Mouse (Mus musculus) stomach, postnatal 0 days (tissue): ENCODE measurements at regions not wholly inside any gene's neighbourhood (a gene's known extent, or its start where the extent isn't known, plus 50 kb on each side); places are given as distances from the start of the nearest gene placed in this dataset.

Source experiments
- ATAC-seq: fragments of 200-750 bp; cut with Nextera tagmentation; 2 replicates; pipeline ENCODE4 v1.8.0; 2017; ENCODE audit not compliant: low FRiP score, low TSS enrichment
- DNase-seq: peaks from one replicate; pipeline ENCODE4 v3.0.0-alpha.2; 2016; ENCODE audit warnings: low spot score
- H3K27ac ChIP-seq: fragments of 300-500 bp; sonication (generic); replicated peaks from 2 replicates; pipeline ENCODE4 v1.5.1; 2014; ENCODE audit warnings: mild to moderate bottlenecking, control low read depth
- H3K27me3 ChIP-seq: fragments of 300-500 bp; sonication (generic); 2 replicates; pipeline ENCODE4 v1.6.1; 2014; ENCODE audit warnings: low read length; ENCODE audit not compliant: control insufficient read depth, insufficient read depth
- H3K36me3 ChIP-seq: fragments of 300-500 bp; sonication (generic); 2 replicates; pipeline ENCODE4 v1.6.1; 2014; ENCODE audit warnings: low read length, mixed read lengths; ENCODE audit not compliant: control insufficient read depth, insufficient read depth
- H3K4me1 ChIP-seq: fragments of 300-500 bp; sonication (generic); replicated peaks from 2 replicates; pipeline ENCODE4 v1.6.1; 2014; ENCODE audit warnings: antibody characterized with exemption; ENCODE audit not compliant: control insufficient read depth, insufficient read depth
- H3K4me2 ChIP-seq: fragments of 300-500 bp; sonication (generic); replicated peaks from 2 replicates; pipeline ENCODE4 v1.6.1; 2014; ENCODE audit warnings: low read depth, mild to moderate bottlenecking, control low read depth, moderate library complexity
- H3K4me3 ChIP-seq: fragments of 300-500 bp; sonication (generic); 2 replicates; pipeline ENCODE4 v1.5.1; 2014; ENCODE audit warnings: low read depth, low read length, control low read depth
- H3K9ac ChIP-seq: fragments of 300-500 bp; sonication (generic); 2 replicates; pipeline ENCODE4 v1.6.1; 2014; ENCODE audit warnings: mild to moderate bottlenecking, low read length, control low read depth, mixed read lengths
- H3K9me3 ChIP-seq: fragments of 300-500 bp; sonication (generic); 2 replicates; pipeline ENCODE4 v1.6.1; 2016; ENCODE audit warnings: low read length; ENCODE audit not compliant: control insufficient read depth
- CTCF ChIP-seq: IDR thresholded peaks from 2 replicates; pipeline ENCODE4 v1.5.1; 2016; ENCODE audit warnings: antibody characterized with exemption, low read depth, mild to moderate bottlenecking, moderate library complexity
- EP300 ChIP-seq: optimal IDR thresholded peaks from 2 replicates; pipeline ENCODE3; 2016; ENCODE audit warnings: antibody characterized with exemption
- WGBS: fragments of 180-500 bp; shearing (Covaris S2); extraction: QIAGEN DNeasy Blood & Tissue Kit; methylation state at CpG from one replicate; pipeline ENCODE4 v1.1.7; 2014; 5-methylcytosine and 5-hydroxymethylcytosine counted together

GRCm38 (mm10) chr14:15672292-15672691 lies 233.5 kb upstream of the Lrrc3b start:
- no peak for TF ChIP-seq EP300
- no peak for TF ChIP-seq CTCF
- Histone ChIP-seq H3K9me3 (no peaks in the 10 kb centered on the region), H3K9ac (no peak overlapping the region), H3K36me3 (no peaks in the 10 kb centered on the region), H3K4me2 (no peak overlapping the region), H3K4me1 (no peaks in the 10 kb centered on the region), H3K4me3 (no peak overlapping the region), H3K27ac (no peak overlapping the region), H3K27me3 (no peaks in the 10 kb centered on the region)
- ATAC-seq (no peak), DNase-seq (no peak)

- ATAC-seq: no peak
- no peak overlapping the region for H3K4me2 ChIP-seq
- WGBS: 78% methylated on average over 2 of the region's 2 CpGs
Measured at GRCm38 (mm10) chr14:15677218-15677617, 238.4 kb upstream of the Lrrc3b start.

GRCm38 (mm10) chr14:15679456-15679855 lies 240.7 kb upstream of the Lrrc3b start:
- ATAC-seq: no peak

More at GRCm38 (mm10) chr14:15677218-15677617, 238.4 kb upstream of the Lrrc3b start:
- Histone ChIP-seq H3K4me3 (no peak overlapping the region), H3K4me1 (no peaks in the 10 kb centered on the region), H3K9me3 (no peaks in the 10 kb centered on the region), H3K27me3 (no peaks in the 10 kb centered on the region), H3K9ac (no peak overlapping the region), H3K27ac (no peak overlapping the region), H3K36me3 (no peaks in the 10 kb centered on the region)
- DNase-seq: no peak
- TF ChIP-seq CTCF (no peak), EP300 (no peak)

GRCm38 (mm10) chr14:15698001-15698400 lies 259.2 kb upstream of the Lrrc3b start:
- Histone ChIP-seq H3K4me2 (no peak overlapping the region), H3K27me3 (no peaks in the 10 kb centered on the region), H3K4me1 (no peaks in the 10 kb centered on the region), H3K9me3 (no peaks in the 10 kb centered on the region), H3K27ac (no peak overlapping the region), H3K9ac (no peak overlapping the region), H3K4me3 (no peak overlapping the region), H3K36me3 (no peaks in the 10 kb centered on the region)
- DNase-seq (no peak), ATAC-seq (no peak)
- 54% methylated on average over 2 of the region's 2 CpGs for WGBS
- TF ChIP-seq EP300 (no peak), CTCF (no peak)

More at GRCm38 (mm10) chr14:15679456-15679855, 240.7 kb upstream of the Lrrc3b start:
- H3K27me3 ChIP-seq: no peaks in the 10 kb centered on the region
- H3K4me2 ChIP-seq: no peak overlapping the region
- TF ChIP-seq CTCF (no peak), EP300 (no peak)
- H3K27ac ChIP-seq: no peak overlapping the region
- WGBS: 60% methylated on average over 2 of the region's 2 CpGs
- H3K4me3 ChIP-seq: no peak overlapping the region
- no peak overlapping the region for H3K9ac ChIP-seq
- DNase-seq: no peak
- H3K9me3 ChIP-seq: no peaks in the 10 kb centered on the region
- H3K4me1 ChIP-seq: no peaks in the 10 kb centered on the region
- no peaks in the 10 kb centered on the region for H3K36me3 ChIP-seq

- DNase-seq: no peak
- no peak for ATAC-seq
- Histone ChIP-seq H3K4me1 (no peaks in the 10 kb centered on the region), H3K27ac (no peak overlapping the region), H3K9me3 (no peaks in the 10 kb centered on the region), H3K4me3 (no peak overlapping the region), H3K27me3 (no peaks in the 10 kb centered on the region), H3K9ac (no peak overlapping the region), H3K4me2 (no peak overlapping the region), H3K36me3 (no peaks in the 10 kb centered on the region)
- 83% methylated on average over 2 of the region's 2 CpGs for WGBS
- TF ChIP-seq EP300 (no peak), CTCF (no peak)
Measured at GRCm38 (mm10) chr14:15698607-15699006, 259.8 kb upstream of the Lrrc3b start.

GRCm38 (mm10) chr14:15722135-15722534 lies 283.3 kb upstream of the Lrrc3b start:
- no peaks in the 10 kb centered on the region for H3K36me3 ChIP-seq
- DNase-seq (no peak), ATAC-seq (no peak)
- H3K4me1 ChIP-seq: no peaks in the 10 kb centered on the region
- no peaks in the 10 kb centered on the region for H3K9me3 ChIP-seq
- H3K27me3 ChIP-seq: no peaks in the 10 kb centered on the region
- TF ChIP-seq EP300: no peak
- TF ChIP-seq CTCF: no peak
- WGBS: 41% methylated on average over 1 of the region's 1 CpGs
- no peak overlapping the region for H3K27ac ChIP-seq
- H3K4me3 ChIP-seq: no peak overlapping the region
- no peak overlapping the region for H3K4me2 ChIP-seq
- no peak overlapping the region for H3K9ac ChIP-seq
